Mouse (Mus musculus) limb, embryonic 11.5 days (tissue): Measurements from ENCODE around the gene Hk3. TPM values are rescaled to one million over a fixed set of nuclear protein-coding genes. Genes with fewer than 3 reads are reported as not detected.

Source experiments
- ATAC-seq: fragments of 200-750 bp; cut with Nextera tagmentation; 2 replicates; pipeline ENCODE4 v1.8.0; 2017; ENCODE audit warnings: low read depth; ENCODE audit not compliant: insufficient number of reproducible peaks, low FRiP score, low TSS enrichment
- DNase-seq: peaks from one replicate; pipeline ENCODE4 v3.0.0-alpha.2; 2015; ENCODE audit warnings: low spot score
- H3K27ac ChIP-seq: fragments of 300-500 bp; sonication (generic); replicated peaks from 2 replicates; pipeline ENCODE4 v1.5.1; 2014; ENCODE audit warnings: low read depth, mild to moderate bottlenecking, low read length
- H3K27me3 ChIP-seq: fragments of 300-500 bp; sonication (generic); 2 replicates; pipeline ENCODE4 v1.6.1; 2014; ENCODE audit warnings: mild to moderate bottlenecking, low read length, mixed read lengths; ENCODE audit not compliant: control insufficient read depth, insufficient read depth
- H3K36me3 ChIP-seq: fragments of 300-500 bp; sonication (generic); 2 replicates; pipeline ENCODE4 v1.6.1; 2014; ENCODE audit warnings: mild to moderate bottlenecking, low read length, moderate library complexity, mixed read lengths; ENCODE audit not compliant: control insufficient read depth, insufficient read depth
- H3K4me1 ChIP-seq: fragments of 300-500 bp; sonication (generic); 2 replicates; pipeline ENCODE4 v1.6.1; 2014; ENCODE audit warnings: low read length, mixed read lengths; ENCODE audit not compliant: control insufficient read depth, insufficient read depth
- H3K4me2 ChIP-seq: fragments of 300-500 bp; sonication (generic); 2 replicates; pipeline ENCODE4 v1.6.1; 2014; ENCODE audit warnings: low read depth, mild to moderate bottlenecking, moderate library complexity; ENCODE audit not compliant: severe bottlenecking
- H3K4me3 ChIP-seq: fragments of 300-500 bp; sonication (generic); 2 replicates; pipeline ENCODE4 v1.5.1; 2014; ENCODE audit warnings: low read depth, low read length
- H3K9ac ChIP-seq: fragments of 300-500 bp; sonication (generic); 2 replicates; pipeline ENCODE4 v1.6.1; 2014; ENCODE audit warnings: mild to moderate bottlenecking, low read length
- H3K9me3 ChIP-seq: fragments of 300-500 bp; sonication (generic); 2 replicates; pipeline ENCODE4 v1.6.1; 2016; ENCODE audit warnings: low read length; ENCODE audit not compliant: control insufficient read depth
- WGBS: fragments of 180-500 bp; shearing (Covaris S2); extraction: QIAGEN DNeasy Blood & Tissue Kit; methylation state at CpG from one replicate; pipeline ENCODE4 v1.1.7; 2014; 5-methylcytosine and 5-hydroxymethylcytosine counted together
- polyA plus RNA-seq: library from polyadenylated mRNA; unstranded; fragments of >200 nt; fragmentation: Nextera tagmentation; extraction: Ambion mirVana; gene quantifications from 2 replicates; pipeline ENCODE4 v1.2.1, GENCODE M21; 2014

Gene Hk3
- polyA plus RNA-seq, 1 experiment from 2014 or later = 0.51 TPM

DNA sequence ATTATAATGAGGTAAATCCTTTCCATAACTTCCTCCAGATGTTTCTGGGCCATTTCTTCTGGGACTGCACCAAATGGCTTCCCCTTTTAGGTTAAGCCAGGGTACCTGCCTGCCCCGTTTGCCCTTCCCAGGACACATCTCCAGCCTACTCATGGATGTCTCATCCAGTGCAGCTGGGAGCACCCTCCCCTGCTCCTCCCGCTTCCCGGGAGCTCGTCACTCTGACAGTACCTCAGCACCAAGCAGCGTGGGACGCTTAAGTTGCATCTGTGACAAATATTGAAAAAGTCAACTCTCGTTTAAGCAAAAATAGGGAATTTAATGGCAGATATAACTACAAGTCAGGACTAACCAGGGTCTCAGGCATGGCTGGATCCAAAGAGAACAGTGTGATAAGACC lies 63.9 kb downstream of the Hk3 start:
- Histone ChIP-seq H3K27me3 (peaks cover 20% of the 10 kb centered on the region), H3K4me2 (no peak overlapping the region), H3K9me3 (no peaks in the 10 kb centered on the region), H3K9ac (no peak overlapping the region), H3K36me3 (no peaks in the 10 kb centered on the region), H3K4me3 (no peak overlapping the region), H3K4me1 (no peaks in the 10 kb centered on the region; the same call in 1 of the 2 replicates), H3K27ac (no peak overlapping the region)
- 49% methylated on average over 7 of the region's 7 CpGs for WGBS
- DNase-seq = no peak
- ATAC-seq = no peak

Other genes starting within 250 kb of the Hk3 start
- gene Eif4e1b, start 237.4 kb downstream of the Hk3 start, polyA plus RNA-seq = not detected in 2 replicates
- gene Tspan17, start 232.0 kb downstream of the Hk3 start, polyA plus RNA-seq = 1.7 and 1.8 TPM in 2 replicates
- 0.71 and 0.79 TPM in 2 replicates for gene Unc5a, start 72.0 kb downstream of the Hk3 start, polyA plus RNA-seq
- 32.4 and 34.7 TPM in 2 replicates for gene Uimc1, start 78.9 kb upstream of the Hk3 start, polyA plus RNA-seq
- gene Zfp346, start 83.9 kb upstream of the Hk3 start, polyA plus RNA-seq = 24.5 and 28.7 TPM in 2 replicates
- not detected in 2 replicates for gene Gm17617, start 112.2 kb upstream of the Hk3 start, polyA plus RNA-seq
- 3.9 and 4.4 TPM in 2 replicates for gene Fgfr4, start 131.3 kb upstream of the Hk3 start, polyA plus RNA-seq
- gene Nsd1, start 188.4 kb upstream of the Hk3 start, polyA plus RNA-seq = 69.0 and 70.0 TPM in 2 replicates